Mouse (Mus musculus): ENCODE results near the gene Olfm2.

GRCm38 (mm10) chr9:20677892-20678291 lies 68.3 kb downstream of the Olfm2 start:
- TF ChIP-seq POLR2A (IDR thresholded peaks at IDR 0.05; ENCODE audit: low read depth, low read length) (no peak), CTCF (IDR thresholded peaks at IDR 0.05; ENCODE audit: extremely low read depth, insufficient read depth, insufficient read length, insufficient replicate concordance) (no peak)

Measured in spleen, adult 2 months (tissue).